Mouse (Mus musculus) intestine, embryonic 16.5 days (tissue): ENCODE measurements at regions not wholly inside any gene's neighbourhood (a gene's known extent, or its start where the extent isn't known, plus 50 kb on each side); places are given as distances from the start of the nearest gene placed in this dataset.

Source experiments
- ATAC-seq: fragments of 200-750 bp; cut with Nextera tagmentation; 2 replicates; pipeline ENCODE4 v1.8.0; 2017; ENCODE audit warnings: moderate TSS enrichment, moderate library complexity
- H3K27ac ChIP-seq: fragments of 300-500 bp; sonication (generic); 2 replicates; pipeline ENCODE4 v1.5.1; 2014; ENCODE audit warnings: mild to moderate bottlenecking, low read length
- H3K27me3 ChIP-seq: fragments of 300-500 bp; sonication (generic); replicated peaks from 2 replicates; pipeline ENCODE4 v1.6.1; 2014; ENCODE audit warnings: low read length, control low read depth, mixed read lengths; ENCODE audit not compliant: control insufficient read depth, insufficient read depth
- H3K36me3 ChIP-seq: fragments of 300-500 bp; sonication (generic); 2 replicates; pipeline ENCODE4 v1.6.1; 2014; ENCODE audit warnings: low read length, control low read depth; ENCODE audit not compliant: control insufficient read depth, insufficient read depth
- H3K4me1 ChIP-seq: fragments of 300-500 bp; sonication (generic); 2 replicates; pipeline ENCODE4 v1.6.1; 2014; ENCODE audit warnings: low read length, control low read depth, mixed read lengths; ENCODE audit not compliant: control insufficient read depth, insufficient read depth
- H3K4me2 ChIP-seq: fragments of 300-500 bp; sonication (generic); 2 replicates; pipeline ENCODE4 v1.6.1; 2014; ENCODE audit warnings: low read depth, low read length, control low read depth
- H3K4me3 ChIP-seq: fragments of 300-500 bp; sonication (generic); 2 replicates; pipeline ENCODE4 v1.5.1; 2014; ENCODE audit warnings: mild to moderate bottlenecking, low read length
- H3K9ac ChIP-seq: fragments of 300-500 bp; sonication (generic); 2 replicates; pipeline ENCODE4 v1.6.1; 2014; ENCODE audit warnings: low read depth, low read length
- H3K9me3 ChIP-seq: fragments of 300-500 bp; sonication (generic); 2 replicates; pipeline ENCODE4 v1.6.1; 2016; ENCODE audit warnings: low read length, control low read depth; ENCODE audit not compliant: control insufficient read depth
- WGBS: fragments of 180-500 bp; shearing (Covaris S2); extraction: QIAGEN DNeasy Blood & Tissue Kit; methylation state at CpG from one replicate; pipeline ENCODE4 v1.1.7; 2014; 5-methylcytosine and 5-hydroxymethylcytosine counted together

DNA sequence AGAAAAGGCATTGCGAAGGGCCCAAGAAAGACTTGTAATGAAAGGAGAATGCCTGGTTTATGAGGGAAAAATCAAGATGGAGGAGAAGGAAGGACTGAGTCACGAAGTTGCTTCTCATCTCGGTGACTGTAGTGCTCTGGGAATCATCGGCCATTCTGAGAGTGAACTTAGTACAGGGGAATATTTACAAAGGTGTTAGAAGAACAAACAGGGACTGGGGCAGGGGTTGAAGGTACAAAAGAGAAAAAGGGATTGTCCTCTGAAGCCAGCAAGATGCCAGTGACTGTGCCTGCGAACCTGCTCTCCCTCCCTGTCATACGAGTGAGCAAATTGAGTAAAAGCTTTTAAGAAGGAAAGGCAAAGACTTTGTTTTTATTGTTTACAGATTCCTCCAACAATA is 78.1 kb upstream of the Ywhaq start:
- H3K9ac ChIP-seq = no peak overlapping the region

GRCm38 (mm10) chr12:21493471-21493870 is 76.0 kb upstream of the Ywhaq start:
- H3K36me3 ChIP-seq = no peaks in the 10 kb centered on the region
- H3K27me3 ChIP-seq = no peaks in the 10 kb centered on the region
- H3K27ac ChIP-seq = no peak overlapping the region
- no peak overlapping the region for H3K9ac ChIP-seq
- no peak overlapping the region for H3K4me3 ChIP-seq
- 41% methylated on average over 3 of the region's 3 CpGs for WGBS
- ATAC-seq = no peak
- H3K4me1 ChIP-seq = no peaks in the 10 kb centered on the region
- no peak overlapping the region for H3K4me2 ChIP-seq
- H3K9me3 ChIP-seq = peaks cover 3% of the 10 kb centered on the region; the same call in 1 of the 2 replicates

More for the DNA sequence above, 78.1 kb upstream of the Ywhaq start:
- peak; percentile 61 for ATAC-seq
- no peaks in the 10 kb centered on the region for H3K27me3 ChIP-seq
- no peak overlapping the region for H3K4me3 ChIP-seq
- peaks cover 3% of the 10 kb centered on the region; the same call in 1 of the 2 replicates for H3K9me3 ChIP-seq
- no peaks in the 10 kb centered on the region for H3K4me1 ChIP-seq
- no peaks in the 10 kb centered on the region for H3K36me3 ChIP-seq
- 73% methylated on average over 6 of the region's 6 CpGs for WGBS
- H3K4me2 ChIP-seq = 0 out of 2 replicates have a peak overlapping the region, but pooled peaks have one; percentile 10
- H3K27ac ChIP-seq = no peak overlapping the region

GRCm38 (mm10) chr12:21492549-21493291 is 75.3 kb upstream of the Ywhaq start:
- no peak overlapping the region for H3K9ac ChIP-seq
- H3K27ac ChIP-seq = no peak overlapping the region
- no peaks in the 10 kb centered on the region for H3K4me1 ChIP-seq
- peak; percentile 79 for ATAC-seq
- H3K9me3 ChIP-seq = peaks cover 3% of the 10 kb centered on the region; the same call in 1 of the 2 replicates
- H3K4me2 ChIP-seq = no peak overlapping the region
- no peak overlapping the region for H3K4me3 ChIP-seq
- 56% methylated on average over 8 of the region's 8 CpGs for WGBS
- no peaks in the 10 kb centered on the region for H3K27me3 ChIP-seq
- no peaks in the 10 kb centered on the region for H3K36me3 ChIP-seq

DNA sequence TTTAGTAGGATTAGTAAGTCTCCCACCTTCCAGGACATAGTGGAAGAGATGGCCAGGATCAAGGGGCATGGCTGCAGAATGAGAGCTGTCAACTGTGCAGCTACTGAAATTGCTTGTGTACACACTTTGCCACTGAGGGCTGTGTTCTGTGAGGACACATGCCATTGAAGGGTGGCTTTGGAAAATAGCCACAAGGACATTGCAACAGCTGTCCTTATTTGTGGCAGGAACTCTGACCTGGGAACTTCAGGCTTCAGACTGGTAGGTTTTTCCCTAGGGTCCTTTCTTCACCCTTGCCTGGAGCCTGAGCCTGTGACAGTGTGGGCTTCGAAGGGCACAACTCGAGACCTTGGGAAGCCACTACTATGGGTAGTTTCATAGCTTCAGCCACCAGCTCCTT is 64.2 kb upstream of the Ywhaq start:
- no peak overlapping the region for H3K9ac ChIP-seq
- H3K27ac ChIP-seq = no peak overlapping the region
- no peaks in the 10 kb centered on the region for H3K4me1 ChIP-seq
- H3K36me3 ChIP-seq = no peaks in the 10 kb centered on the region
- H3K9me3 ChIP-seq = no peaks in the 10 kb centered on the region
- no peak for ATAC-seq
- WGBS = 91% methylated on average over 2 of the region's 2 CpGs
- no peak overlapping the region for H3K4me3 ChIP-seq
- no peaks in the 10 kb centered on the region for H3K27me3 ChIP-seq
- no peak overlapping the region for H3K4me2 ChIP-seq

DNA sequence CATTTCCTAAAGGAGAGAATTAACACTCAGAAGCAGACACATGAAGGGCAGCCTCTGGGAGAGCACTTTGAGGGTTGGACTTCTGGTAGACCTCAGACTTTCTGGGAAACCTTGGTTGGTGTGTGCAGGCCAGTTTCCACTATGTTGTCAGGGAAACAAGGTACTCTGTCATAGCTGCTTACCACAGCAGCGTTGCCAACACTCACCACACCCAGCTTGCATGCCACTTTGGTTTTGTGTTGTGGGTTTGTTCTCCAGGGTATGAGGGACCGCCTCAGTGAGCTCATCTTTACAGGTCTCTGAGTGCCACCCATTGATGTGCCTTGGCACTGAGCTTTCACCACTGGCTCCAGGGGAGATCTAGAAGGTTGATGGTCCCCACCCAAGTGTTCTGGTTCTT is 62.8 kb upstream of the Ywhaq start:
- WGBS = 81% methylated on average over 2 of the region's 2 CpGs
- no peak for ATAC-seq
- Histone ChIP-seq H3K4me2 (no peak overlapping the region), H3K4me1 (no peaks in the 10 kb centered on the region), H3K27me3 (no peaks in the 10 kb centered on the region), H3K27ac (no peak overlapping the region), H3K36me3 (no peaks in the 10 kb centered on the region), H3K9me3 (no peaks in the 10 kb centered on the region), H3K4me3 (no peak overlapping the region), H3K9ac (no peak overlapping the region)

DNA sequence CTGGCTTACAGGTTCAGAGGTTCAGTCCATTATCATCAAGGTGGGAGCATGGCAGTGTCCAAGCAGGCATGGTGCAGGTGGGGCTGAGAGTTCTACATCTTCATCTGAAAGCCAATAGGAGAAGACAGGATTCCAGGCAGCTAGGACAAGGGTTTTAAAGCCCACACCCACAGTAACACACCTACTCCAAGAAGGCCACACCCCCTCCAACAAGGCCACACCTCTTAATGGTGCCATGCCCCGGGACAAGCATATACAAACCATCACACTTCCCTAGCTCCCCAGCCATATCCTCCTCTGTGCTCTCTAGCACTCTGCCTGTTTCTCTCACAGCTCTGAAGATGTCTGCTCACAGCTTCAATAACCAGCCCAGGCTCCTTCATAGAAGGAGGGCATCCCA is 61.8 kb upstream of the Ywhaq start:
- H3K4me3 ChIP-seq = no peak overlapping the region
- no peak overlapping the region for H3K4me2 ChIP-seq
- H3K9me3 ChIP-seq = no peaks in the 10 kb centered on the region
- no peaks in the 10 kb centered on the region for H3K27me3 ChIP-seq
- WGBS = 35% methylated on average over 1 of the region's 1 CpGs
- no peaks in the 10 kb centered on the region for H3K4me1 ChIP-seq
- no peaks in the 10 kb centered on the region for H3K36me3 ChIP-seq
- H3K27ac ChIP-seq = no peak overlapping the region
- no peak overlapping the region for H3K9ac ChIP-seq
- ATAC-seq = no peak

DNA sequence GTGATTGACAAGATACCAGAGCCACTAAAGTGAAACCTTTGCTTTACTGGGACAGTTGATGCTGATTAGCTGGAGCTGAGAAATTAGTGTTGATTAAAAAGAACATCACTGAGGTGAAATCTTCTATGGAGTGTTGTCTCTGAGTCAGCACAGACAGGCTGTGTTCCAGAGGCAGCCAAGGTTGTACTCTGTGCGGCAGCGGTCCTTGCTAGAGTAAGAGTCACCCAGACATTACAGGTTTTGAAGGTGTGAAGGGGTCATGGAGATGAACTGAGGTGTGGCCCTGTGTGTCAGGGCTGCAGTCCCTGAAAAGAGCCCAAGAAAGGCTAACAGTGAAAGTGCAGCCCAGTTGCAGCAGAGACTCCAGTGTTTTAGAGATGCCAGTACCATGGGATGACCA is 59.1 kb upstream of the Ywhaq start:
- no peaks in the 10 kb centered on the region for H3K4me1 ChIP-seq
- 83% methylated on average over 2 of the region's 2 CpGs for WGBS

GRCm38 (mm10) chr12:21472951-21473710 is 55.7 kb upstream of the Ywhaq start:
- H3K36me3 ChIP-seq = no peaks in the 10 kb centered on the region
- no peak overlapping the region for H3K9ac ChIP-seq
- ATAC-seq = no peak
- 88% methylated on average over 6 of the region's 6 CpGs for WGBS
- H3K27me3 ChIP-seq = no peaks in the 10 kb centered on the region
- H3K4me1 ChIP-seq = no peaks in the 10 kb centered on the region
- no peak overlapping the region for H3K4me3 ChIP-seq
- H3K9me3 ChIP-seq = no peaks in the 10 kb centered on the region
- H3K4me2 ChIP-seq = no peak overlapping the region
- no peak overlapping the region for H3K27ac ChIP-seq

More for the DNA sequence above, 59.1 kb upstream of the Ywhaq start:
- Histone ChIP-seq H3K27ac (no peak overlapping the region), H3K9ac (no peak overlapping the region), H3K27me3 (no peaks in the 10 kb centered on the region), H3K4me3 (no peak overlapping the region), H3K36me3 (no peaks in the 10 kb centered on the region), H3K4me2 (no peak overlapping the region), H3K9me3 (no peaks in the 10 kb centered on the region)
- no peak for ATAC-seq

DNA sequence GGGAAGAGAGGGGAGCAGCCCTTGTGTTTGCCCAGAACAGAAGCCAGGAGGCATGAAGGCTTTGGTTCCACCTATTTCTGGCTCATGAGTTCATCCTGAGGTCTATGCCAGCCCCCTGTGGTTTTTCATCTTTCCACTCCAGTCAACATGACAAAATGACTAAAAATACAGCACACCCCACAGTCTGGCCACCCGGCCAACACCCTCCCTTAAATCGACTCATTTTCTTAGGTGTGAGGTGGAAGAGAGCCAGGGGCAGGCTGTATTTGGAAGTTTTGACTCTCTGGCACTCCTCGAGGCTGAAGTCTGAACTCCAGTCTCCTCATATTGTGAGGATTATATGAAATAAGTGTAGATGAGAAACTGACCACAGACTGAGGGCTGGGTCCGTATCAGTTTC is 55.0 kb upstream of the Ywhaq start:
- WGBS = 49% methylated on average over 4 of the region's 4 CpGs
- H3K4me2 ChIP-seq = no peak overlapping the region
- H3K27ac ChIP-seq = no peak overlapping the region
- no peaks in the 10 kb centered on the region for H3K9me3 ChIP-seq
- no peak overlapping the region for H3K4me3 ChIP-seq
- H3K9ac ChIP-seq = no peak overlapping the region
- H3K36me3 ChIP-seq = no peaks in the 10 kb centered on the region
- ATAC-seq = no peak
- no peaks in the 10 kb centered on the region for H3K4me1 ChIP-seq
- no peaks in the 10 kb centered on the region for H3K27me3 ChIP-seq
